Mouse (Mus musculus) testis, postnatal 10 days (tissue): Measurements from ENCODE around the gene Selenoi.

Experiments
- DNase-seq: peaks from one replicate; pipeline ENCODE4 v3.0.0; 2021; ENCODE audit warnings: low spot score

Selenoi gene

GRCm38 (mm10) chr5:30238533-30238932, 6.2 kb downstream of the Selenoi start:
- DNase-seq, result no peak

- no peak for DNase-seq
These were observed 8.2 kb downstream of the Selenoi start for GRCm38 (mm10) chr5:30240552-30240951.

GRCm38 (mm10) chr5:30242410-30242809, 10.0 kb downstream of the Selenoi start:
- peak; percentile 24 for DNase-seq

GRCm38 (mm10) chr5:30243741-30244140, 11.4 kb downstream of the Selenoi start:
- DNase-seq, result peak; percentile 43

- peak; percentile 25 for DNase-seq
These were observed 13.6 kb downstream of the Selenoi start for GRCm38 (mm10) chr5:30245861-30246416.

- peak; percentile 40 for DNase-seq
These were observed 15.3 kb downstream of the Selenoi start for GRCm38 (mm10) chr5:30247666-30248065.

GRCm38 (mm10) chr5:30255567-30256354, 23.4 kb downstream of the Selenoi start:
- DNase-seq, result no peak

GRCm38 (mm10) chr5:30258776-30259175, 26.4 kb downstream of the Selenoi start:
- no peak for DNase-seq

- DNase-seq, result no peak
These were observed 38.3 kb downstream of the Selenoi start for GRCm38 (mm10) chr5:30270571-30271190.

- DNase-seq, result no peak
These were observed 39.4 kb downstream of the Selenoi start for GRCm38 (mm10) chr5:30271599-30272281.

GRCm38 (mm10) chr5:30276361-30276760, 44.0 kb downstream of the Selenoi start:
- DNase-seq, result no peak

GRCm38 (mm10) chr5:30278952-30279351, 46.6 kb downstream of the Selenoi start:
- no peak for DNase-seq

GRCm38 (mm10) chr5:30279446-30279845, 47.1 kb downstream of the Selenoi start:
- DNase-seq, result no peak

GRCm38 (mm10) chr5:30280864-30281263, 48.5 kb downstream of the Selenoi start:
- DNase-seq, result no peak

- peak; percentile 60 for DNase-seq
These were observed 48.9 kb downstream of the Selenoi start, which contains the start of gene Drc1 for GRCm38 (mm10) chr5:30281291-30281732. TSS of gene Drc1 (plus strand) at chr5:30281388.

GRCm38 (mm10) chr5:30285944-30286799, 53.8 kb downstream of the Selenoi start:
- DNase-seq, result no peak

GRCm38 (mm10) chr5:30287106-30287882, 54.9 kb downstream of the Selenoi start:
- DNase-seq, result no peak
